Mouse (Mus musculus) lung, postnatal 14 days (tissue): ENCODE results near the gene Rdh1.
"Not testable (repeated sequence)": the region's sequence is repeated elsewhere in the genome, so short reads cannot be mapped to it uniquely, and the experiment has no call there.

Experiments
- DNase-seq: peaks from one replicate; pipeline ENCODE4 v3.0.0; 2021

Gene Rdh1

DNA sequence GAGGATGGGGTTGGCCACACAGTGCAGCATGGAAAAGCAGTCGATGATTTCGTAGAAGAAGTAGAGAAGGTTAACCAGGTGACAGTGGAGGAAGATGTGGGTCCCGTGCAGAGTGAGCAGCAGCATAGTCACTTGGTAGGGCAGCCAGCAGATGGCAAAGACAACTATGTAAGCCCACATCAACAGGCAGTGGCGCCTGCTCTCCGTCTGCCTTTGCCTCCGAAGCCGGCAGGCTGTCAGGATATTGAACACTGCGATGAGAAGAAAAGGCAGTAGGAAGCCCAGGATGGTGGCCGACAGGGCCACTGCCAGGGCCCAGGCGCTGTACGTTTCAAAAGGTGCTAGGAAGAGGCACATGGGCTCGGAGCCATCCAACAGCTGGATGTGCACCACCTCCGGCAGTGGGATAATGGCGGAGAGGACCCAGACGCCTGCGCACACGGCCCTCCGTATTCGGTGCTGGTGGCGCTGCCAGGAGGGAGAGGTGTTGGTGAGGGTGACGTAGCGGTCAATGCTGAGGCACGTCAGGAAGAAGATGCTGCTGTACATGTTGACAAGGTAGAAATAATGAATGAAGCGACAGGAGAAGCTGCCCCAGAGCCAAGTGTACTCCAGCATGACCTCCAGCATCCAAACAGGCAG lies 9.3 kb upstream of the Rdh1 start:
- DNase-seq = no peak

DNA sequence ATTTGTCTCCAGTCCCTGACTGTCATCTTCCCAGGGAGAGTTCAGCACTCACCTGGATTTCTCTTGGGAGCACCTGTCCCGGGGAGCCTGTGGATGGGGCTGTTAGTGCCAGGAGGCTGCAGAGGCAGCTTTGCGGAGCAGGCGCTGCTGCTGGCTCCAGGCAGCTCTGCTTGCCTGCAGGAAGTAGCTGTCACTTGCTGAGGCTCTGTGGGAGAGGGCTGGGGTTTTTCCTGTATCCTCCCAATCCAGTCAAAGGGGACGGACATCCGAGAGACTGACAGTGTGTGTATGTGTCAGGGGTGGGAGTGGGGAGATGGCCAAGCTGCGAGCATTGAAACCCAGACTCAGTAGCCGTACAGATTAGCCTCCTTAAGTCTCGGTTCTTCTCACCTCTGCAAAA lies 8.0 kb upstream of the Rdh1 start, which contains the start of gene Gpr182:
Gpr182 (minus strand) TSS at position 185 of the 400 bp plus-strand sequence.
- peak; percentile 58 for DNase-seq

DNA sequence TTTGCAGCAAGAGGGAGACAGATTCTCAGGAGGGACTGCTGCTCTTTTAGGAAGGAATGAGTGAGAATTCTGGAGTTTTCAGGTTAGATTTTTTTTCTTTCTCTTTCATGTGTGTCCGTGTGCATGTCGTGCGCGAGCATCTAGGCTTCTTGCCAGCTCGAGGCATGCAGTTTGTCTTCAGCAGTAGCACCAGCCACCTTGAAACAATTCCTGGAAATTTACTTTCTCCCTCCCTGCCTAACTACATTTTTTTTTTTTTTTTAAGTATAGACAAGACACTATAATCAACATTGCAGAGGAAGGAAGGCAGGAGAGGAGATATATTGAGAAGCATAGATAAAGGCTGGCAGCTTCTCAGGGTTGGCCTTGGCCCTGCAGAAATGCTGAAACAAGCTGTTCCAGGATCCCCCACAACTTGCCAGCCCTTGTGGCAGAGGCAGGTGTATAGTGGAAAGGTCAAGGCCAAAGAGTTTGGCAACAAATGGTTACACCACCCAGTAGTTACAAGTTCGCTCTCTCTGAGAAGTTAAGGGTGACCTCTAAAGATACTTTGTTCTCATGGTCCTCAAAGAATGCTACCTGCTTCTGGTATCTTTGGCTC lies 4.9 kb upstream of the Rdh1 start:
- peak; percentile 58 for DNase-seq

DNA sequence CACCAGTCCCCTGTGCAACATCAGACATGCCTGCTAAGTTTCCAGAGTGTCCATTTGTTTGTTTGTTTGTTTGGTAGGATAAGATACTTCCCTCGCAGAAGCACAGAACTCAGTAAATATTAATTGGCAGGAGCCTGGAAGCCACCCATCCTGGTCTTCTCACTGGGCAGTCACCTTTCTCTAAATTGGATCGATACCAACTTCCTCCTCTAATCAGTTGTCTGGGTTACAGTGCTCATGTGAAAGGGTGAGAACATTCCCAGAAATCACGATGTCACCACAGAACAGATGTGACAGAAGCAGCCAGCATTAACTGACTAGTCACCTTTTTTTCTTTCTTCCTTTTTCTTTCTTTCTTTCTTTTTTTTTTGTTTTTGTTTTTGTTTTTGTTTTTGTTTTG lies 4.3 kb upstream of the Rdh1 start:
- DNase-seq = no peak

DNA sequence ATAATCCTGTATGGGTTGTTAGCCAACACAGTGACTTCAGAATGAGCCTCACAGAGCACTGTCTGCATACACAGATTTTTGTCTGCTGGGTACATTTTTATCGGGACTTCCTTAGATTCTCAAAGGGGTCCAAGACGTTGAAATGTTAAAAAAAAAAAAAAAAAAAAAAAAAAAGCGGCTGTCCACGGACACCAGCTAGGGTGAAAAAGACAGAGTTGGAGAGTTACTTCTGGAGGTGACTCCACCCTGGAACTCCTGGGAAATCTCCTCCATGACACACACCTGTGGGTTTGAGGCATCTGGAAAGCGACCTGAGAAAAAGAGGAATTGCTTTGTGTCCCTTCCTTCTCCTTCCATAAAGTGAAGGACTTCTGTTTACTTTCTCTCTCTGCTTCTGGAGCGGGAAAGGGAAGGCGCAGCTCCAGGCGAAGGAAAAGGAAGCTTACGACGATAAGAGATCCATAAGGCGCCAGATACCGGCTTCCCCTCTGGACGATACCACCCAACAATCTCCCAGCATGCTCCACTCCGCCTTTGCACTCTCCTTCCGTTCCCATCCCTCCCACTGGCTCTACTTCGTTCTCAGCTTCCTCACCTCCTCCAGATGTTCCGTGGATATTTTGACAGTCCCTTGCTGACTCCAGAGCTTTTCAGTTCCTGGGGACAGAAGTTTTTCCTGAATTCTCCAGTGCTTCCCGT lies 3.6 kb upstream of the Rdh1 start:
- DNase-seq = peak; percentile 48

DNA sequence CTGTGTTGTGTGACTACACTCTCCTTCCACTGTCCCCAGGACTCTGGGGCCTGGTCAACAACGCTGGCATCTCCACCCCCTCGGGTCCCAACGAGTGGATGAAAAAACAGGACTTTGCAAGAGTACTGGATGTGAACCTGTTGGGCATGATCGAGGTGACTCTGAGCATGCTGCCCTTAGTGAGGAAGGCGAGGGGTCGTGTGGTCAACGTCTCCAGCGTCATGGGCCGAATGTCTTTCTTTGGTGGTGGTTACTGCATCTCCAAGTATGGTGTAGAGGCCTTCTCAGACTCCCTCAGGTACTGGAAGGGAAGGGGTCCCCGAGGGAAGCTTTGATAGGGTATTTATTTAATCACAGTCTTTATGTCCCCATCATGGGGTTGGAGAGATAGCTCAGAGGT lies 3.4 kb downstream of the Rdh1 start:
- not testable (repeated sequence) for DNase-seq

DNA sequence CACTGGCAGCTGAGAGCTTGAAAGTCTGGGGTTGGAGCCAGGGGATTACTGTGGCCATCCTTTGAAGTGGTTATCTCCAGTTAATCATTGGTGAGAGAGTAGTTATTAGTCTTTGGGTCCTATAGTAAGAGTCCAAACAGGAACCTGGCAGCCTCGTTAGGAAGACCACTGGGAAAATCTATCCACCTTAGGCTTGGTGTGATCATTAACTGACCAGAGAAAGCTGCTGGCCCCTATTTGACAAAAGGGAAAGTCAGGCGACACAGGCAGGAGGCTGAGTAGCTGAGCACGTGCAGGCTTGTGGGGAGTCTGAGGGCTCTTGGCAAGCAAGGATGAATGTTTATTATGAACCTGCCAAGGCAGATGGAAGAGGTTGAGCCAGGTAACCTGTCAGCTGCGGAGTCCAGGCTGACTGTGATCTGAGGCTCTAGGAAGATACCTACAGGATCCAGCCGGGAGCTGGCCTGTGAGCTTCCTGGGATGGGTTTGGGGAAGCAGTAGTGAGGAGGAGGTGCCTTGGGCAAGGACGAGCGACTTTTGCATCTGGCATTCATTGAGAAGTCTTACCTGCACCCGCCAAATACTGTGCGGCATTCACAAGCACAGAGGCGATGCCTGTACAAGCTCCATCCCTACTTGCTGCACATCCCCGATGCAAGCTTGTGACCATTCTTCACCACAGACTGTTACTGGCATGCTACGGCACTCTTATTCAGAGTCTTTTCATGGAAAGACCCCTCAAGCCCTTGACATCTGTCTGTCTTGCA lies 4.6 kb downstream of the Rdh1 start:
- DNase-seq = no peak

DNA sequence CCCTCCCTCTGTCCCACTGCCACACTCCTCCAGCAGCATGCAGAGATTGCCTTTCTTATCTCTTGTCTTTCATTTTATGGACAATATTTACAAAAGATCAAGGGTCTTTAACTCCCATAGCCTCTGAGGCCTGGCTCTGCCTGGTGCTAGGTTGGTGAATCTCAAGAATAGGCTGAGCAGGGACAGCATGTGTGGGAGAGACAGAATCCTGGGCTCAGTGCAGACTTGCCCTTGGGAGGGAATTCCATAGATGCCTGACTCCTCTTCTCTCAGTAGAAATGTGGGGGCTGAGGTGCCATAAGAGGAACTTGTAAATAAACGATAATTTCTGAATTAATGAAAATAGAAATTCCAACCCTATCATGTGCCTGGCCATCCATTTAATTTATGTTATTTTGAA lies 7.0 kb downstream of the Rdh1 start:
- DNase-seq = no peak

DNA sequence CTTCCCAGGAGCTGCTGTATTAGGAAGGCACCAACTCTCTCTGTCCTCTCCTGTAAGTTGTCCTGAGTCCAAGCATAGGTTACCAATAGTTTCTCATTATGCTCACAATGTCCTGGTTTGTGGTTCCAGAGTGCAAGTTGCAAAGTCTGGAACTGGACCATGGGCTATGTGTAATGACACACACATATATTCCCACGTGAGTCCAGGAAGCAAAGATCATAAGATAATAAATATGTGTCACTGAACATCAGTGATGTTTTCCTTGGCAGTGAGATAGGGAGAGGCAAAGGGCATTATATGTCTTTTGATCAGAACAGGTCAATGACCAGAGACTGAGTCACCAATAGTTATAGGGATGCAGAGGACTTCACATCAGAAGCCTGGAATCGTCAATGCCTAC lies 16.5 kb downstream of the Rdh1 start, which contains the start of gene Rdh9:
Rdh9 (plus strand) TSS at position 376 of the 400 bp plus-strand sequence.
- DNase-seq = no peak

DNA sequence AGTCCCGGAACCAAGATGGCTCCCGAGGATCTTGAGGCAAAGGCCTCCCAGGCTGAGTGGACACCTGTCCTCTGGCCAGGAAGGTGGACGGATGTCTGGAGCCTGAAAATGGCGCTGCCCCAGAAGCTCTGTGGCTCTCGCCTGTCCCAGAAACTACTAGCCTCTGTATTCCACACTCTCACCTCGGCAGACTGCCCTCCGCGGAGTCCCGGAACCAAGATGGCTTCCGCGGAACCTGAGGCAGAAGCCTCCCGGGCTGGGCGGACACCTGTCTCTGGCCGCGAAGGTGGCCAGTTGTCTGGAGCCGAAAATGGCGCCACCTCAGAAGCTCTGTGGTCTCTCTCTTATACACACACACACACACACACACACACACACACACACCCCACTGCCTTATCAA lies 22.8 kb downstream of the Rdh1 start:
- not testable (repeated sequence) for DNase-seq

DNA sequence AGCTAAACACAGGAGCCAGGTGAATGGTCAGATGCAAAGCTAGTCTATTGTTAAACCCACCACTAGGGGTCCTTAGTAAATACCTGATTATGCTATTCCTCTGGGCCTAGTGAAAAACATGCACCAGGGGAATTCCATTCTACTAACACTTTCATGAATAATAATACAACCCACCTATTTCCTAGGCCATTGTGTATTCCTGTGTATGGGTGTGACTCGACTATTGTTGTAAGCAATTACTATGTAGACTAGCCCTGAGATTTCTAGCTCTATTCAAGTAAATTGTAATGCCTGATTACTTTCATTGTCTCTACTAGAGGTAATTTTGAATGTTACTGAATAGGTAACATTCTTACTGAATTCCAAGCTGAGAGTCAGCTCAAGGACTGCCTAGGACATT lies 25.9 kb downstream of the Rdh1 start:
- not testable (repeated sequence) for DNase-seq

DNA sequence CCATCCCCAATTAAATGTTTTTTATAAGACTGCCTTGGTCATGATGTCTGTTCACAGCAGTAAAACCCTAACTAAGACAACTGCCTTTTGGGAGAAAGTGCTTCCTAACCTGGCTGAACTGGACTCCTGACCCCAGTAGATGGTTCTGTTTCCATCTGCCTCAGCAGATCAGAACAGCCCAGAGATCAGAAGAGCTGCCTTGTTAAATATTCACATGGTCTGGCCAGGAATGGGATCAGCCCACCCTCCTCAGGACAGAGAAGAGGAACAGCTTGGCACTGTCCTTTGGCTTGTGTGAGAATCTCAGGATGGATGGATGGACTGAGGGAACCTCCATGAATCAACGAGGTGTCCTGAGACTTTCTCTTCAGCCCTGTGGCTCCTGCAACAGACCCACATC lies 39.8 kb downstream of the Rdh1 start:
- no peak for DNase-seq

DNA sequence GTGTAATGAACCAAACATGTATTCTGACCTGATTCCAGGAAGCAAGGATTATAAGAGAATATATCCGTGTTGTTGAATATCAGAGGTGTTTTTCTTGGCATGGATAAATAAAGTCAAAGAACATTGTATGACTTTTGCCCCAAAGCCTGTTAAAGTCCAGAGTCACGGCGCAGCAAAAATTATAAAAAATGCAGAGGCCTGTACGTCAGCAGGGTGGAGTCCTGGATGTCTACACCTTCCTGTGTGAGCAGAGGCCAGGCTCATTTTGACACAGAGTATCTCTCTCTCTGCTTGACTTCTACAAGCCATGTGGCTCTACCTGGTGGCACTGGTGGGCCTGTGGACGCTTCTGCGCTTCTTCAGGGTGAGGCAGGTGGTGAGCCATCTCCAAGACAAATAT lies 41.4 kb downstream of the Rdh1 start, which contains the start of gene Rdh16:
Rdh16 (plus strand) TSS at position 262 of the 400 bp plus-strand sequence.
- no peak for DNase-seq

DNA sequence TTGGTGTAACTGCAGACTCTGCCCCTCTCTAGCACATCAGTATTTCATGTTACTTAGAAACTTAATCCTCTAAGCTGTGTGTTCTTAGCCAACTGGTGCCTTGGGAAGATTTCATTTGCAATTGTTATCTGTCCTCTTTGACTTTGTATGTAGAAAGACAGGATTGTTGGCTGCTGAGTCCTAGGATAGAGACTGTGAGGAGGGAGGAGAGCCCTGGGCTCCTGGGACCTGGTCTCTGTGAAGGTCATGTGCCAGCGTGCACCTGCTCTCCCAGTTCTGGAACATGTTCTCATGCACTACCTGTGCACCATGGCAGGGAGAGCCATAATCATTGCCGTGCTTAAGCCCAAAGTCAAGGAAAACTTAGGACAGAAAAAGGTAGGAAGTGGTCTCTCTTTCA lies 42.1 kb downstream of the Rdh1 start:
- DNase-seq = no peak

DNA sequence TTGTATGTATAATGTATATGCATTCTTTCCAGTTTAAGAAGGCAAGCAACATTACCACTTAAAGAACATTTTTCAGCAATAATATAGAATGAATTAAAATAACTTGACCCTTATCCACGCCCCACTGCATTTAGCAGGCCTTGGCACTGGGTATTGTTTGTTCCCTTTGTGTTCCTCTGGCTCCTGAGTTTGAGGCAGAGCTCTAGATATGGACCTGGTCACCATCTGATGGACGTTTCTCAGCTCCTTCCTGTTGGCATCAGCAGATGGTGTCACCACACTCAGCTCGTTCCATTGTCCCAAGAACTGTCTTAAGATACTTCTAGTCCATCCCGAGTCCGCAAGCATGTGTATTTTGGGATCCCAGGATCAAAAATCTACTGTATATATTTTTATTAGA lies 42.7 kb downstream of the Rdh1 start:
- DNase-seq = no peak

DNA sequence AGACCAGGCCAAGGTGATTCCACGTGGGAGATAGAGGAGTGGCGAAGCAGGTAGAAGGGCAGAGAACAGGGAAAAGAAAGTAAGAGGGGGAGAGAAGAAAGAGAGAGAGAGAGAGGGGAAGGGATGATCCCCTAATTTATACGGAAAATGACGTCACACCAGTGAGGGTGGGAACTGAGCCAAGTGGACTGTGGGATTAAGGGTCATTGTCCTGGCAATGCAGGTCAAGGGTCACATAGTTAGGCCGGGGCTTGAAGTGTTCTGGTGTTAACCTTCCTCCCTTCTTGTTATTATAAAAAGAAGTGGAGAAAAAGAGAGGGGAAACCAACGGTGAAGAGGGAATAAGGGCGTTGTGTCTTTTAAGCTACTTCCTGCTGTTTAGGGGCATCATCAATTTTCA lies 44.9 kb downstream of the Rdh1 start:
- no peak for DNase-seq

DNA sequence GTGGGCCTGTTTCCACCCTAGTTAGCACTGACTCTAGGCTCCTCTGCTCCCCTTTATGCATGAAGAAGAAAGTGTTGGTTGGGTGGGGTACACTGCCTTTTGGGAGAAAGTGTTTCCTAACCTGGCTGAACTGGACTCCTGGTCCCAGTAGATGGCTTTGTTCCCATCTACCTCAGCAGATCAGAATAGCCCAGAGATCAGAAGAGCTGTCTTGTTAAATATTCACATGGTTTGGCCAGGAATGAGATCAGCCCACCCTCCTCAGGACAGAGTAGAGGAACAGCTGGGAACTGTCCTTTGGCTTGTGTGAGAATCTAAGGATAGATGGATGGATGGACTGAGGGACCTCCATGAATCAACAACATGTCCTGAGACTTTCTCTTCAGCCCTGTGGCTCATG lies 56.4 kb downstream of the Rdh1 start:
- DNase-seq = no peak

DNA sequence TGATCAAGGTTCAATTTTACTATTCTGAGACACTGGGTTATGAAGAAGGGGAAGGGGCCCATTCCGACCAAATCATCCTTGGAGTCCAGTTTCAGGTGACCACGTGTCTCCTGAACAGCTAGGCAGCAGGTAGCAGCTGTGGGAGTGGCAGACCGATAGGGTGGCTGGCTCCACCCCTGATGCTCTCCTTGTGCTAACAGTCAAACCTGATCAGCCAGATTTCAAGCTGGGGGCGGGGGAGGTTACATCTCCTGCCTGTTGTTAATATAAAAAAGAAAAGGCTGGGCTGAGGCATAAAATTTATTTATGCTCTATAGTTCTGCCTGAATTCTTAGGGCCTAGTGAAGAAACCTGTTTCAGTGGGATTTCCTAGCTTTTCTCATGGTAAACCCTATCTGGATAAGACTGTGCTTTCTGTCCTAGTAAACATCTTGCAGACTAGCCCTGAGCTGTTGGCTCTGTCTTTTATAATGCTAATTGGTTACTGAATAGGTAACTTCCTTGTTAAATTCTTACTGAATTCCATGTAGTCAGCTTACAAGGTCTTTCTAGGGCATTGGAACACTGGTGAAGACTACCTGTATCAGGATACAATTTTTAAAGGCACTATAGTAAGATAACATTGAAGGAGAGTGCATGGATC lies 57.9 kb downstream of the Rdh1 start:
- not testable (repeated sequence) for DNase-seq
